Mouse (Mus musculus) cerebellum, adult 9-10 months (tissue): ENCODE results near the gene Ctdnep1.

Experiments used
- DNase-seq: peaks from one replicate; pipeline ENCODE4 v3.0.0; 2022

The Ctdnep1 gene

GRCm38 (mm10) chr11:69990850-69991691 lies 10.1 kb downstream of the Ctdnep1 start, which contains the start of gene Gabarap:
Gene Gabarap, plus strand, starts transcription at chr11:69991143.
- peak; percentile 96 for DNase-seq

- DNase-seq, result no peak
These were observed 10.8 kb downstream of the Ctdnep1 start for GRCm38 (mm10) chr11:69991711-69992110.

GRCm38 (mm10) chr11:69992396-69992795 lies 11.4 kb downstream of the Ctdnep1 start:
- peak; percentile 75 for DNase-seq

- peak; percentile 62 for DNase-seq
These were observed 12.0 kb downstream of the Ctdnep1 start for GRCm38 (mm10) chr11:69992932-69993331.

- no peak for DNase-seq
These were observed 13.6 kb downstream of the Ctdnep1 start for GRCm38 (mm10) chr11:69994401-69995090.

GRCm38 (mm10) chr11:69995391-69995960 lies 14.5 kb downstream of the Ctdnep1 start, which contains the start of gene Phf23:
Gene Phf23, plus strand, starts transcription at chr11:69995777.
- peak; percentile 98 for DNase-seq

GRCm38 (mm10) chr11:69996161-69997061 lies 15.5 kb downstream of the Ctdnep1 start:
- no peak for DNase-seq

GRCm38 (mm10) chr11:69997070-69997509 lies 16.1 kb downstream of the Ctdnep1 start:
- DNase-seq, result peak; percentile 80

GRCm38 (mm10) chr11:69998567-69999491 lies 17.9 kb downstream of the Ctdnep1 start:
- DNase-seq, result peak; percentile 74

- no peak for DNase-seq
These were observed 18.7 kb downstream of the Ctdnep1 start for GRCm38 (mm10) chr11:69999666-70000065.

GRCm38 (mm10) chr11:70000396-70000898 lies 19.5 kb downstream of the Ctdnep1 start, which contains the start of gene Dvl2:
Gene Dvl2, plus strand, starts transcription at chr11:70000595.
- DNase-seq, result peak; percentile 92

- no peak for DNase-seq
These were observed 20.2 kb downstream of the Ctdnep1 start for GRCm38 (mm10) chr11:70001159-70001558.

GRCm38 (mm10) chr11:70001865-70002264 lies 20.9 kb downstream of the Ctdnep1 start:
- DNase-seq, result no peak

GRCm38 (mm10) chr11:70002471-70002870 lies 21.5 kb downstream of the Ctdnep1 start:
- DNase-seq, result no peak

GRCm38 (mm10) chr11:70005521-70005920 lies 24.6 kb downstream of the Ctdnep1 start:
- DNase-seq, result no peak

GRCm38 (mm10) chr11:70010033-70010432 lies 29.1 kb downstream of the Ctdnep1 start:
- DNase-seq, result no peak

GRCm38 (mm10) chr11:70010548-70010947 lies 29.6 kb downstream of the Ctdnep1 start:
- DNase-seq, result no peak

- DNase-seq, result no peak
These were observed 30.0 kb downstream of the Ctdnep1 start for GRCm38 (mm10) chr11:70010961-70011360.

GRCm38 (mm10) chr11:70012931-70013330 lies 32.0 kb downstream of the Ctdnep1 start:
- DNase-seq, result no peak

GRCm38 (mm10) chr11:70013408-70013807 lies 32.5 kb downstream of the Ctdnep1 start:
- DNase-seq, result no peak

GRCm38 (mm10) chr11:70014051-70014450 lies 33.1 kb downstream of the Ctdnep1 start:
- DNase-seq, result no peak
